Mouse (Mus musculus) cerebellum, adult 18-20 months (tissue): ENCODE data around the gene Txnip.

ENCODE experiments used
- DNase-seq, 2 experiments: peaks; one replicate each; pipeline ENCODE4 v3.0.0; 2021

The Txnip gene

GRCm38 (mm10) chr3:96569966-96570605 lies 12.3 kb downstream of the Txnip start:
- no peak for DNase-seq

GRCm38 (mm10) chr3:96570643-96571042 lies 12.9 kb downstream of the Txnip start:
- no peak for DNase-seq

- DNase-seq, result no peak
Measured at GRCm38 (mm10) chr3:96571336-96571735, 13.6 kb downstream of the Txnip start.

- no peak for DNase-seq
Measured at GRCm38 (mm10) chr3:96571896-96572698, 14.3 kb downstream of the Txnip start.

- DNase-seq, result no peak
Measured at GRCm38 (mm10) chr3:96573611-96574511, 16.1 kb downstream of the Txnip start.

GRCm38 (mm10) chr3:96575272-96575984 lies 17.7 kb downstream of the Txnip start:
- no peak for DNase-seq

GRCm38 (mm10) chr3:96576005-96576658 lies 18.4 kb downstream of the Txnip start:
- no peak for DNase-seq

GRCm38 (mm10) chr3:96576690-96577541 lies 19.2 kb downstream of the Txnip start, which contains the start of gene Gm16253:
TSS of gene Gm16253 (plus strand) at chr3:96576984.
- peak; percentile 73 to 85 for DNase-seq

GRCm38 (mm10) chr3:96577566-96577965 lies 19.8 kb downstream of the Txnip start:
- DNase-seq, result no peak

GRCm38 (mm10) chr3:96578561-96579238 lies 20.9 kb downstream of the Txnip start:
- DNase-seq, result no peak

- DNase-seq, result no peak
Measured at GRCm38 (mm10) chr3:96579239-96579750, 21.5 kb downstream of the Txnip start.

- DNase-seq, result peak; percentile 88 to 94
Measured at GRCm38 (mm10) chr3:96579885-96580454, 22.2 kb downstream of the Txnip start.

GRCm38 (mm10) chr3:96581141-96581540 lies 23.4 kb downstream of the Txnip start:
- DNase-seq, result no peak

- no peak for DNase-seq
Measured at GRCm38 (mm10) chr3:96581771-96582515, 24.2 kb downstream of the Txnip start.

GRCm38 (mm10) chr3:96583386-96583785 lies 25.6 kb downstream of the Txnip start:
- no peak for DNase-seq

- DNase-seq, result no peak
Measured at GRCm38 (mm10) chr3:96590657-96591056, 32.9 kb downstream of the Txnip start.

- DNase-seq, result peak in 1 of 2 experiments; percentile 52
Measured at GRCm38 (mm10) chr3:96593374-96593773, 35.6 kb downstream of the Txnip start.

- peak; percentile 96 to 98 for DNase-seq
Measured at GRCm38 (mm10) chr3:96593790-96594560, 36.2 kb downstream of the Txnip start, which contains the start of gene Polr3gl. TSS of gene Polr3gl (minus strand) at chr3:96594181.
